Mouse (Mus musculus): ENCODE measurements at regions not wholly inside any gene's neighbourhood (a gene's known extent, or its start where the extent isn't known, plus 50 kb on each side); places are given as distances from the start of the nearest gene placed in this dataset.
A peak's percentile ranks its signal among the peaks of the same experiment; 100 is the strongest.

DNA sequence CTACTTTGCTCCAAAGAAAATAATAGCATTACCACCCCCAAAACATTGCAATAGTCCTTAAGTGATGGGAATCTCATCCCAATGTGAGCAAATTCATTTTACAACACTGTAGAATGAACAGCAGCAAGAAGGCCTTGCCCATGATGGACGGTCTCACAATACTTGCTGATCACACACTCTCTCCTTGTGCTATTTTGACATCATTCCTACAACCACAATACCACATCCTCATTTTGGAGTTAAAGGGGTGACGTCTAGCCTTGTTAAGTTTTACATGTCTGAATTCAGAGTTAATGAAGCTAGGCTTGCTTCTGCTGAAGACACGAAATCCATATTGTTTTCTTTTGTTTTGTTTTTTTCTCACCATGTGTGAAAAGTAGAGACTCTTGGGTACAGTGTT lies 878.2 kb downstream of the Adgrl2 start:
- no peak for DNase-seq

DNA sequence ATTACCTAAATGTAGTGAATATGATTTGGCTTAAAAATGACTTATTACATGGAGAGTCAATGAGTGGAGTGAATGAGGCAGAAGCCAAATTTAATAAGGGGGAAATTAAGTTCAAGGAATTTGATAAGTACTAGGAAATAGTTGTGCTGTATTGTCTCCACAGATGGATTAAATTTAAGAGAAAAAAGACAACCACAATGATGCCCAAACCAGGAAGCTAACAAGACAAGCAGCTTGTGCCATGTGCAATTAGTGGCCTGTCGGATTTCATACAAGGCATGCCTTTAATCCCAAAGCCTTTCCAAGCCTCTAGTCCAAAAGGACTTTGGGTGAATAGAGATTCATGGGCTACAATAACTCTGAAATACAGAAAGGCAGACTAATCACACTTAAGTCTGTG lies 883.3 kb downstream of the Adgrl2 start:
- no peak for DNase-seq

DNA sequence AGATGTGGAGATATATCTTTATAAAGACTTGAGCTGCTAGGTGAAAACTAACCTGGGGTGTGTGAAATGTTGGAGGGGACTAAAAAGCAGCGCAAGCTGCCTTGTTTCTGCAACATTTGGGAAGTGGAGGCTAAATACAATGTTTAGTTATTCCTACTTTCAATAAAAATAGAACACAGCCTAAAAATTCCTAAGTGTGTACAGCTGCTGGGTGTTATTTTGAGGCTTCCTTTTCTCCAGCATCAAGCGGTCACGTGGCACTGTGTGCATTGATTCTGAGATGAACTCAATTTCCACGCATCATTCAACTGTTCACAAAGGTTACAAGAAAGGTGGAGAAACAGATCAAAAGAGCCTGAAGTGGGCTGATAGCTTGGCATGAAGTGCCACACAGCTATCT lies 896.4 kb downstream of the Adgrl2 start:
- no peak for DNase-seq

DNA sequence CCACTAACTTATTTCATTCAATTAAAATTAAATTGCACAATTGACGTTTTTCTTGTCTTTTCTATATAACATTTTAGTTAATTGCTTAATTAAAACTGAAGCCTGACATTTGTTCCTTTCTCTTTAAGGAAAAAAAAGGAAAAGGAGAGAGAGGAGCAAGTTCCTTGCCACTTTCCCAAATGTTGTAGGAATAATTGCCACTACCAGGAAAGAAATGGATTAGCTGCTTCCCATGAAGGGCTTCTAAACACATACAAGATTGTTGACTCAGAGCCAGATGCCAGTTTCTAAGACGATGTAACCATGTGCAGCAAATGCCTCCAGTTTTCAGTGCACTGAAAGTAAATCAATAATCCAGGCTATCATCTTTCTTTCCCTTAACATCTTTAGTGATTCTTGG lies 914.5 kb downstream of the Adgrl2 start:
- DNase-seq, result no peak

DNA sequence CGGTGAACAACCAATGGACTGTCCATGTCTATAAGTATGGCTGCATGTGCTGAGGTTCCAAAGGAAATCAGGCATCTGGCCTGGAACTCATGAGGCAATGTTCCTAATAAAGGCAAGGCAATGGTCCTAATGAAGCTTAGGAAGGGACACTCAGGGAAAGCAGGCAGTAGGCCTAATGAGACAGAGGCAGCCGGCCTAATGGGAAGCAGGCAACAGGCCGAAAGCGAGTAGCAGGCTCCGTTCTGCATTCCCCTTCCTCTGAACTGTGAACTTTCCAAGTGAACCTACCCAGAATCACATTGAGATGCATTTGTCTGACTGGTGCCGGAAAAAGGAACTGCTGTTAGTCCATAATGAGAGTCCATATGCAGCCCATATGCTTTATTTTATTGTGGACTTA lies 923.7 kb downstream of the Adgrl2 start:
- DNase-seq, result no peak

DNA sequence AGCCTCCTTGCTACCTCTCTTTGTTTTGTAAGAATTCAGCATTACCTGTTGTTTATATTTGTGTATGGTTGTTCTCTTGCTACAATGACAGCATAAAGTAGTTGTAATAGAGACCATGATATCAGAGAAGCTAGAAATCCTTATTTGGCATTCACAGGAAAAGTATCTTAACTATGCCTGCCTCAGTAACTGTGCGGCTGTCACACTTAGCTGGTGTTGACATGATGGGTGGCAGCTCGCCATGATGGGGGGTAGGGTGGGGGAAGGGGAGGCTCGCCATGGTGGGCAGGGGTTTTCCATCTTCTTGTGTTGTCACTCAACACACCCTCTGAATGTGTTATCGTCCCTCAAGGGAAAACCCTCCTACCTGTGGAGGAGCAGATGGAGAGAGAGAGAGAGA lies 934.3 kb downstream of the Adgrl2 start:
- DNase-seq, result no peak

DNA sequence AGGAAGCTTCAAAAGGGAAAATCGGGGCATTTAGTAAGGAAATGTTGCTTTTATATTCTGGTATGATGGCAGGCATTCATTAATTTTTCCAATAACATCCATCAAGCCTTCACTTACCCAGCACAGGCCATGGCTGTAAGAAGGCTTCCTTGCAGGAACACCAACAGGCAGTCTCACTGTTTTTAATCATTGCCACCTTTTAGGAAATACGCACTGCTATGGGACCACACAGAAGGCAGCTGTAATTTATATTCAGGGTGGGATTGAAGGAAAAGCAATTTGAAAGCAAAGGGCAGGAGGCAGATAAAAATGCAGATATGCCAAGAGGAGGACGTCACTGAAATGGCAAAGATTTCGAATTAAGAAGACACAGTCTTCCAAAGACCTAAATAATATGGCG lies 937.8 kb downstream of the Adgrl2 start:
- no peak for DNase-seq

DNA sequence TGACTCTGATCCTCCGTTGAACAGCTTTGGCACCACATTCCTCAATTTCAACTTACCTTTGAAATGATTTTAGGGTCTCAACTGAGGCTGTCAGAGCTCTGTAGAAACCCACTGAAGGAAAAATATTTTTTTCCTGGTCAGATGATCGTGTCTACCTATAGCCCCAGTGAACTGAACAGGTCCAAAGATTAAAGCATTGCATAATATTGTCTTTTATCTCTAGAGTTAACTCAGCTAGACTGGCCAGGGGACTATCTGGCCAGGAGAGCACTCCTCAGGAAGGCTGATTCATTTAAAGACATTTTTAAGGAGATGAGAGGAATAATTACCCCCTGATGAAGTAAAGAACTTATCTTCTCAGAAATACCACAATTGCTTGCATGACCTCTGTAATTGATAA lies 942.1 kb downstream of the Adgrl2 start:
- no peak for DNase-seq

DNA sequence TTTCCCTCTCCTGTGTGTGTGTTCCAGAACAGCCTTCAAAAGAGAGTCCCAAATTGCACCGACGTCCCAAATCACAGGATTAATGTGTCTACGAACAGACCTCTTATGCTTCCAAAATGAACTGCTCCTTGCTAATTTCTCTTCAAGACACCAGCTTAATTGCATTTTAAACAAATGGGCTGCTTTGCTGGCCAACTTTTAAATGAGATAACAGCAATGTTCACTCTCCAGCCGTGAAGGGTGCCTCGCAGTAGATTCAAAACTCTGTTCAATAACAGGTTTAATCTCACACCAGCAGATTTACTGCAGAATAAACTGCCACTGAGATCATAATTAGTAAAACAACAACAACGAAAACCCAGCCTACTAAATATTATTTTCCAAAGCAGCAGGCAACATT lies 957.8 kb downstream of the Adgrl2 start:
- DNase-seq, result no peak

DNA sequence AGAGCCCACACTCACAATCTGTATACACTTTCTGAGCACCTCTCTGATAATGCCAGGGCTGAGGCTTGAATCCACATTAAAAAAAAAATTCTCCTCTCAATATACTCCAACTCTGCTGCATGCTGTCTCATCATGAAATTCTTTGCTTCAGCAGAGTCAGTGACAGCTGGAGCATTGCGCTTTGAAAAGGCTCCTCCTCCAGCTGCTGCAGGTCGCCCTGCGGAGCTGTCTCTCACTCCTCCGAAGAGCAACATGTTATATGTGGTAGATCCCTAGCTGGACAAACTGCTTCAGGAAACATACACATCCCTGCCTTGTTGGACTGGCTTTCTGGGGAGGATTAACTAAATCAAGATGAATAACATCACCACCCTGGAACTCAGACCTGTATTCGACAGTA lies 984.5 kb downstream of the Adgrl2 start:
- no peak for DNase-seq

DNA sequence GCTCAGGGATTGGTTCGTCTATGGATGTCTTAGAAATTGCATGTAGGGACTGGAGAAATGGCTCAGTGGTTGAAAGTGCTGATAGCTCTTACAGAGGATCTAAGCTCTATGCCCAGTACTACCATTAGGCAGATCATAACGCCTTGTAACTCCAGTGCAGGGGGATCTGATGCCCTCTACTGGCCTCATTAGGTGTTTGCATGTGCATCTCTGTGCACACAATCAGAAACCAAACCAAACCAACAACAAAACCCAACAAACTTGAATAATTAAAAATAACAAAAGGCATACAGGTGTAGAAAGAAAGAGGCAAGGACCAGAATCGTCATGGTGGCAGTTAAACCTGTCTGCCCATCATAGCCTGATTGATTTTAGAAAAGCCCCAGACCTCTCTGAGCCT lies 986.3 kb downstream of the Adgrl2 start:
- no peak for DNase-seq

DNA sequence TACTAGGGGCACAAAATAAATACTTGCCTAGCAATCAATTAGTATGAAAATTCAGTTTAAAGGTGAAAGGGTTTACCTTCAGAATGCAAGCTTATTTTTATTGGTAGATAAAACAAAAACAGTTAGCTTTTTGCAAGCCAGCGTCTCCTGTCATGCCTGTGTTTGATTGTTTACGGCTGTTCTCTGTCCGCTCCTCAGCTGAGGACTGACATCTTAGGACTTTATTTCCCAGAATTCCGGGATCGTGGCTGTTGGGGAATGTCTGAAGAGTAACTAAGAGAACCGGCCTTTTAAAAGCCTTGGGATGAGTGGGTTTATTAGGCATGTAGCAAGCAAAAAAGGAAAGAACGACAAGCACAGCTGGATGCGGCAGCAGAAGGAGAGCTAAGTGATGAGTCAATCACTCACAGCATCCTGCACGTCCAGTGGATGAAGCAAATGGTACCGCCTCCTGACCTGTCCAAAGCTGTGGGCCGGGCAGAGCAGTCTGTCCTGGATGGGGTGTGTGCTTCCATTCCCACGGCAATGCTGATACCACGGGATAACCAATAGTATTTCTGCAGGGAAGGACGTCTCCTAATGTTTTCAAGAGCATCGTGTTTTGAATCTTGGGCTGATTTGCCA lies 990.9 kb downstream of the Adgrl2 start:
- peak; percentile 36 for DNase-seq

DNA sequence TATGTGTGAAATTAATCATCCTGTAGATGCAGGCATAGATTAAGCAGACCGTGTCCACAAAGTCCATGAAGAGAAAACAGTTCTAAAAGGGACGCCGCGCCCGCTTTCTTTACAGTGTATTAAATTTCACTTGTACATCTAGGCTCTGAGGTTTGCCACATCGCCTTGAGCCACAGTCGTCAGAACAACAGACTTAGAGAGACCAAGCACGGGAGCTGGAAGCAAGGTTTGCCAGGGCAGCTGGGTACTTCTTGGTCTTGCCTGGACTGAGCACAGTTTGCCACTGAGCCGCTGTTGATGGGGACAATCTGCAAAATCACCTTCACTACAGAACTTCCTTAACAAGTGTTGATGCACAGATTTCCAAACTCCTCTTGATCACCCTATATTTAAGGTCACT lies 998.6 kb downstream of the Adgrl2 start:
- no peak for DNase-seq

DNA sequence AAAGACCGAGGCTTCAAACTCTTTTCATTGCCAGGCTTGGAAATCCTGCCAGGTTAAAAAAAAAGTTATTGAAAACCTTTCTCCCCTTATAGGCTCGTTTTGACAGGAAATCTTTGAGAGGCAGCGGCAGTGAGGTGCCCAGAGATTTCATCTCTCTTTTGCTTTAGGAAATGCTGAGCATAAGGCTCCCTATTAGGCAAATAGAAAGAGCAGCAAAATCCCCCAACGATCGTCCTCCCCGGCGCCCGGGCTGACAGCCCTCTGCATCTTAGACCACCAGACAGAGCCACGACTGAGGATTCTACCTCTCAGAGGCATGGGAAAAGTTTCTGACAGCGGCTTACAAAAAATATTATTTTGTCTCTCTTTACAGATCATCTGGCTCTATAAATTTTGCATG lies 999.5 kb downstream of the Adgrl2 start:
- no peak for DNase-seq

DNA sequence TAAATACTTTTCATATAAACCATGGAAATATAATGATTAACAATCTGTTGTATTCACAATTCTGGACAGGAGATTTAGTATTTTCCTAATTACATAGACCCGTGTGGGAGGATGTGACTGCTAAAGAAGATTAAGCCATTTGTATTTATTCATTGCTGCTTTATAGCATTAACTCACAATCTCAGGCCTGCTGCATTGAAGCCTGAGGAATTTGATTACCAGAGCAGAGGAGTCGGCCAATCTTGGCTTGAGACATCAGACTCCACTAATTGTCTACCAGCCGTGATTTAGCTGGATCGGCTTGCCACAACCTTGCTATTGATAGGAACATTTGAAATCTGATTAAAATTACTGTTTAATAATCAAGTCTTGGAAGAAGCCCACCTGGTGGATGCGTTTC lies 1007.5 kb downstream of the Adgrl2 start:
- DNase-seq, result no peak

DNA sequence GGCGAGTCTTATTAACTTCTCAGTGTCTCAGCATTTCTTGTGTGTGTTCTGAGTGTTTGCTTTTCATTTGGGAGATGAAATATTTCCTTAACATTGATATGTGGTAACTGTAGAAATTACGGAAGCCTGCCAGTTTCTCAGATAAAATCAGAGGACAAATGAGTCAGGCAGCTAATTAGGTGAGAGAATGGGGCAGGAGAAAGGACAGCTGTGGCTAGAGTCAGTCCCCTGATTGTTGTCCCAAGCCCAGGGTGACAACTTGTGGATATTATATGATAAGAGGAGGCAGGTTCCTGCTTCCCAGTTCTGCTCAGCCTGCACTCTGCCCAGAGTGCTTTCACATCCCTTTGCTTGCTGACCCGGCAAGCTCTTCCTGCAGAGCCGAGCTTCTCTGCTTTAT lies 1008.7 kb downstream of the Adgrl2 start:
- peak; percentile 20 for DNase-seq

DNA sequence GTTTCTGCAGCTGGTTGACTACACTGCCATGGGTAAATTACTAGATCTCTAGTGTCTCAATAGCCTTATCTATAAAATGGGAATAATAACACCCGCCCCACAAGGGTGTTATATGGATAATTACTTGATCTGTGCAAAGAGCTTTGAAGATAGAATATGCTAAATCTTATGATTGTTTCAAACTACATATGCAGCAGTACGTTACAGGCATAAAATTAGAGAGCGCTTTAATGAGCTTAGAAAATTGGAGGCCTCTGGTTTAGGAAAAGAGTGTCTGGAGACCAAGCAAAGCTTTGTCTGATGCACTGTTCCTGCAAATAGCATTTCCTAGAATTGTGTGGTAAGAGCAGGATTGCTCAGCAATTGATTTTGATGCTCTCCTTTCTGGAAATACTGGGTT lies 1013.8 kb downstream of the Adgrl2 start:
- no peak for DNase-seq

DNA sequence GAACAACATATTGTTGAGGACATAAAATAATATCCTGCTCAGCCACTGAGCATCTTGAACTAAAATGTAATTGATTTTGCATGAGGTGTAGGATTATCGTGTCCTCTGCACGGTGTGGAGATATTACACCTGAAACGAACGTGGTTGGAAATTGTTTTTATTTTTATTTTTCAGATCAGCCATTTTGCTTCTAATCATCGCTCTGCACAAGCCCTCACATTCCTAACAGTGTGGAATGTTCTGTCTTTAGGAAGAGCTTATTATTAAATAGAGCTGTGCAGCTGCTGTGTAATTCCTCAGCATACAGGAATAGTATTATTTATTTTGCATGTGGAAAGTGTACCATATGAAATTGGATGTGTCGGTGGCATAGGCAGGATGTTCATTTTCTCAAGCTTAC lies 1014.3 kb downstream of the Adgrl2 start:
- DNase-seq, result no peak

DNA sequence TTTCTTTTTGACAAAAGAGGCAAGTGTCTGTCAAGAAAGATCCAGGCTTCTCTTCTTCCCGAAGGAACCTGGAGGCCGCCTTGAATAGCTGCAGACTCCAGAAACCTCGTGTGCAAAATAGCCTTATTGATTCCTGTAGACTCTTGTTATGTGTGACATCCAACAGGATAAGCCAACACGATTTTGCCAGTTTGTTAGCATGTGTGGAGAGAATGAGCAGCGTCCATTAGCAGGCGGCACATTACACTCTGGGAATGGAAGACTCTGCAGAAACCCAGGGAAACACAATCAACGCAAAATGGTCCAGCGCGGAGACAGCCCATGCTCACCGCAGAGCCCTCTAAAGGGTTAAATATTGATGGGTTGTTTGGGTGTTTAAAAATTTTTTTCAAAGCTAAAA lies 1014.9 kb downstream of the Adgrl2 start:
- no peak for DNase-seq

DNA sequence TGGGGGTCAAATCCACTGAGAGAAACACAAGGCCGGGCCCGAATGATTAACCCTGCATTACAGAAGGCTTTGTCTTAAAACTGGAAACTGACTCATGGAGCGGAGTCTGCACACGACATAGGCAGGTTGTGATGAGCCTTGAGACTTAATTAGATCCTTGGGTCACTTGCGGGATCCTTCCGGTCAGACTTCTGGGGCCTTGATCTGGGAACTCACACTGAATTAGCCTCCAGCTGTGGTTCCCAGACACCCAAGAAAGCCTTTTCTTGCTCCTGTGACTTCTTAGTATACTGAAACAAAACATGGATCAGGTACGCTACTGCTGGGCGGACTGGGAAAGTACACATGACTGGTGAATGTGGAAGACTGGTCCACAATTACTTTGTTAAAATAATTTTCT lies 1015.8 kb downstream of the Adgrl2 start:
- no peak for DNase-seq

DNA sequence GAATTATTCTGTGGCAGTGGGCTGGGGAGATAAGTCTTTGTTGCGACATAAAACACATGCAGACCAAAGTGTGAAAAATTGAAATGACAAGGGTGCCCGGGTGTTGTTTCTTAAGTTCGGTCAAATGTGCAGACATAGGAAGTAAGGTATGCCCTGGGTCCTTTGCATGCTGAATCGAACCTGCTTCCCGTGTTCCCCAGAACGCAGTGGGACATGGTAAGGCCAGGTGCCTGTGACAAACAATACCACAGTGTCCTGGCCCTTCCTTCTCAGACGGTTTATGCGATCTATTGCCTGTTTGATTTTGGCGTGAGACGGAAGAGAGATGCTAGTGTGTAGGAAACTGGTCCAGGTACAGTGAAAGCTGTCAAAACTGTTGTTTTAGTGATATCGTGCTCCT lies 1022.1 kb downstream of the Adgrl2 start:
- DNase-seq, result no peak

DNA sequence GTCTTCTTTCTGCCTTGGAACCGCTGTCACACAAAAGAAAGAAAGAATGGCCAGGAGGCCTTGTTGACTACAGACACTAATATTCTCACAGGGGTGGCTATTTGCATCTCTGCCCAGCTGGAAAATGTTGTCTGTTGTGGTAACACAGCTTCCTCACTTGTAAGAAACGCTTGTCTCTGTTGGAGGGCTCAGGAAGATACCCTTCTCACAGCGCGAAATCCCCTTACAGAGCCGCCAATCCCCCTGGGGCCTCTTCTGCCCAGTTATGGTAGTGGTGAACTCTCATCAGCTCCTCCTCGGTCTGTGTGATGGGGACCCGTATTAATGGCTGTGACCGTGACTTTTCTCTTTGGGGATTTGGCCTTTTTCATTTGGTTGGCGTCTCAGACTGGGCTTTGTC lies 1022.5 kb downstream of the Adgrl2 start:
- DNase-seq, result no peak

DNA sequence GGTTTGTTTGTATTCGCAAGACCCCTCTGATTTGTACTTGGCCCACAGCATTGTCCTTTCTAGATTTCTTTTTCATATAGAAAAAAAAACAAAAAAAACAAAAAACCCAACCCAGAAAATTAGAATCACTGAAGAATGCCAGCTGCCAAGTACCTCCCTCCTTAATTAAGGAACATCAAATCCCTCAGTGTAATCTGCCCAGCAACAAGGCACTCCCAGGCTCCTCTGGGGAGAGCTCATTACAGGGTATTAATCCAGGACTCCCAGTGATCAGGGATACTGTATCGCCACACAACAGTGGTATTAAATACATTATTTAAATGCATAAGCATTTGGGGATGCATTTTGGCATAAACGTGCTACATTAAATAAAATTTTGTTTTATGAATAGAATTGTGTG lies 1023.1 kb downstream of the Adgrl2 start:
- no peak for DNase-seq

DNA sequence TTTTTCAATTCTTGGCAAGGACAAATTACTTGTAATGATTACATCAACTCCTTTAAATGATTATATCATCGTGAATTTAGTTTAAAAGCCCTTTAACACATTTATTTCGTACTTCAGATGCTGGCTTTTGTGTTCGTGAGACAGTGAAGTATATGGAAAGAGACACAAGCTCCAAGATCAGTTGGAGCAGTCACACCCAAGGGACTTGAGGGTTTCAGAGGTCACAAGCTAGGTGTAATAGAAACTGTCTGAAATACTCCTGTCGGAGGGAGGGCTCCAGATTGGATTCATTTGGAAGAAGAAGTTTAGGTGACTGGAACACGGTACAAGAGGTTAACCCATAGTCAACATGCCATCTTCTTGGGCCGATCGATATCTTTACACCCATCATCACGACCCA lies 1023.5 kb downstream of the Adgrl2 start:
- no peak for DNase-seq

DNA sequence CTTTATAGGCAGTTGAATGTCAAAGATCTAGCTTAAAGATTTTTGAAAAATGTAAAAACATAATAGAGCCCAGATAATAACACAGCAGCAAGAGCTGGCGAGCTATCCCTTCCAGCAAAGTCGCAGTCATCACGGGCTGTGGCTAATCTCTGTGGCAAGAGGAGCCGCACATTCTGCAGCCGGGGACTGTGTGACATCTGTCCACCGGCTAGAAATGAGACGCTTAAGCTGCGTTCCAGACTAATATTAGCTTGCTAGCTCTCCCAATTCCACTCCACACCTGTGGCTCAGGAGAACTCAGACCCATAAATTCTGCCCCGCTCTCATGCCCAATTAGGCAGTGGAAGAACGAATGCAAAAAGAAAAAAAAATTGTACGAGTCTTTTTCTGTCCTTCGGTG lies 1024.0 kb downstream of the Adgrl2 start:
- DNase-seq, result no peak

Measured in lung, postnatal 10 days (tissue).